Mouse (Mus musculus): ENCODE data around the gene Calu. TPM values are rescaled to one million over a fixed set of nuclear protein-coding genes. Genes with fewer than 3 reads are reported as not detected.

Gene Calu
- polyA plus RNA-seq, 1 experiment from 2014 or later: 323 TPM

GRCm38 (mm10) chr6:29399851-29400250 is 52.0 kb downstream of the Calu start:
- Histone ChIP-seq H3K9ac (replicated peaks; ENCODE audit: low read length) (no peak overlapping the region), H3K4me1 (ENCODE audit: control insufficient read depth, insufficient read depth, low read length) (no peaks in the 10 kb centered on the region; the same call in 1 of the 2 replicates), H3K27me3 (ENCODE audit: control insufficient read depth, insufficient read depth, low read length) (peaks cover 6% of the 10 kb centered on the region; the same call in 1 of the 2 replicates), H3K27ac (replicated peaks; ENCODE audit: low read depth, low read length) (no peak overlapping the region), H3K36me3 (replicated peaks; ENCODE audit: control insufficient read depth, insufficient read depth, low read depth, low read length) (no peaks in the 10 kb centered on the region), H3K4me3 (ENCODE audit: low read depth, low read length) (no peak overlapping the region), H3K9me3 (replicated peaks; ENCODE audit: control insufficient read depth, low read length) (no peaks in the 10 kb centered on the region), H3K4me2 (ENCODE audit: low read depth, low read length) (no peak overlapping the region)
- 86% methylated on average over 4 of the region's 4 CpGs for WGBS
- ATAC-seq (replicated peaks; ENCODE audit: insufficient number of reproducible peaks, low FRiP score, low TSS enrichment, low read depth): no peak
- no peak for DNase-seq (ENCODE audit: low spot score)

DNA sequence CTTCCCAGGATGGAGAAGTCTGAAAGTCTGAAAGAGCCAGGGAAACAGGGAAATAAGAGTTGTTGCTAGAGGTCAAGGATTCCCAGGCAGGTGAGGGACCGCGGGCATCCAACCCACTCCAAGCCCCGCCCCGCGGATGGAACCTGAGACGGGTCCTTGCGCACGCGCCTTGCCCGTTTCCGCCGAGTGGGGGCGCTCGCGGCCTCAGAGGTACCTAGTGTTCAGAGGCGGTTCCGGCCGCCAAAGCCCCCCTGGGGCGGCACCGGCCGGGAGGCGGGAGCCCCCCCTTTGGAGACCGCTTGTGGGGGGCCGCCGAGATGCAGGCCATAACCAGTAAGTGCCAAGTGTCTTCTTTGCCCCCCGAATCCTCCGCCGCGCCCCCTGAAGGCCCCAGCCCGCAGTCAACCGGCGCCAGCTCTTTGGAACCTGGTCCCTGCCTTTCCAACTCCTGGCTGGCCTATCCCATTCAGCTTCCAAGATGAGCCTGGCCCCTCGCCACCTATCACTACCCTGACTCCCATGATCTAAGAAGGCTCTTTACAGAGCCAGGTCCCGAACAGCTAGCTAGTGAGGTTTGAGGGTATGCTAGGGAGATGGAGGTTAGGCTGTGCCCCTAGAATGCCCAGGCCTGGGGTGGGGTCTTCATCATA is 54.9 kb downstream of the Calu start:
- Histone ChIP-seq H3K9ac (replicated peaks; ENCODE audit: low read length) (no peak overlapping the region; the same call in 1 of the 2 replicates), H3K4me1 (ENCODE audit: control insufficient read depth, insufficient read depth, low read length) (no peaks in the 10 kb centered on the region; the same call in 1 of the 2 replicates), H3K36me3 (replicated peaks; ENCODE audit: control insufficient read depth, insufficient read depth, low read depth, low read length) (no peaks in the 10 kb centered on the region), H3K27me3 (ENCODE audit: control insufficient read depth, insufficient read depth, low read length) (no peaks in the 10 kb centered on the region), H3K4me2 (ENCODE audit: low read depth, low read length) (peak overlapping the region; percentile 27), H3K27ac (replicated peaks; ENCODE audit: low read depth, low read length) (no peak overlapping the region), H3K9me3 (replicated peaks; ENCODE audit: control insufficient read depth, low read length) (no peaks in the 10 kb centered on the region), H3K4me3 (ENCODE audit: low read depth, low read length) (0 out of 2 replicates have a peak overlapping the region, but pooled peaks have one; percentile 14)
- DNase-seq (ENCODE audit: low spot score) (peak; percentile 57), ATAC-seq (replicated peaks; ENCODE audit: insufficient number of reproducible peaks, low FRiP score, low TSS enrichment, low read depth) (no peak; the same call in 1 of the 2 replicates)
- 8% methylated on average over 26 of the region's 34 CpGs for WGBS

GRCm38 (mm10) chr6:29406412-29406811 is 58.5 kb downstream of the Calu start:
- H3K27me3 ChIP-seq (ENCODE audit: control insufficient read depth, insufficient read depth, low read length): no peaks in the 10 kb centered on the region
- no peak overlapping the region for H3K4me2 ChIP-seq (ENCODE audit: low read depth, low read length)
- 91% methylated on average over 6 of the region's 6 CpGs for WGBS
- no peaks in the 10 kb centered on the region; the same call in 1 of the 2 replicates for H3K4me1 ChIP-seq (ENCODE audit: control insufficient read depth, insufficient read depth, low read length)
- no peak for ATAC-seq (replicated peaks; ENCODE audit: insufficient number of reproducible peaks, low FRiP score, low TSS enrichment, low read depth)
- H3K9me3 ChIP-seq (replicated peaks; ENCODE audit: control insufficient read depth, low read length): no peaks in the 10 kb centered on the region
- no peak overlapping the region for H3K9ac ChIP-seq (replicated peaks; ENCODE audit: low read length)
- H3K36me3 ChIP-seq (replicated peaks; ENCODE audit: control insufficient read depth, insufficient read depth, low read depth, low read length): no peaks in the 10 kb centered on the region
- no peak for DNase-seq (ENCODE audit: low spot score)
- H3K27ac ChIP-seq (replicated peaks; ENCODE audit: low read depth, low read length): no peak overlapping the region
- H3K4me3 ChIP-seq (ENCODE audit: low read depth, low read length): no peak overlapping the region

DNA sequence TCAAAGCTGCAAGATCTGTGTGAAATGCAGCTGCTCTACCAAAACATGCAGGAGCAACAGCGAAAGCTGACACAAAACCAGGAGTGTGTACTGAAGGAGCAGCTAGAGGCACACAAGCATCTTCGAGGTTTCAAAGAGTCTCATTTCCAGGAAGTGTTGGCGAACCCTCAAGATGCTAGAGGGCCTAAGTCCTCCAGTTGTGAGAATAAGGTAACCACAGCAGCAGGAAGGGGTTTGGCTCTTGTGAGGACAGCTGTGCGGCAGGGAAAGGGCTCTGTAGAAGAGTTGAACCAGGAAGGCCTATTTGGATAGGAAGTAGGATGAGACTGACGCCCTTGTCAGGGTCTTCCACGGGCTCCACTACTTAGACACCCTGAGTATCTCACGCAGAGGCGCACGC is 67.6 kb downstream of the Calu start:
- DNase-seq (ENCODE audit: low spot score): no peak
- no peaks in the 10 kb centered on the region for H3K27me3 ChIP-seq (ENCODE audit: control insufficient read depth, insufficient read depth, low read length)
- no peaks in the 10 kb centered on the region for H3K36me3 ChIP-seq (replicated peaks; ENCODE audit: control insufficient read depth, insufficient read depth, low read depth, low read length)
- WGBS: 80% methylated on average over 9 of the region's 9 CpGs
- H3K9ac ChIP-seq (replicated peaks; ENCODE audit: low read length): no peak overlapping the region
- H3K9me3 ChIP-seq (replicated peaks; ENCODE audit: control insufficient read depth, low read length): no peaks in the 10 kb centered on the region
- ATAC-seq (replicated peaks; ENCODE audit: insufficient number of reproducible peaks, low FRiP score, low TSS enrichment, low read depth): no peak
- no peak overlapping the region for H3K27ac ChIP-seq (replicated peaks; ENCODE audit: low read depth, low read length)
- H3K4me3 ChIP-seq (ENCODE audit: low read depth, low read length): no peak overlapping the region
- H3K4me2 ChIP-seq (ENCODE audit: low read depth, low read length): no peak overlapping the region
- no peaks in the 10 kb centered on the region for H3K4me1 ChIP-seq (ENCODE audit: control insufficient read depth, insufficient read depth, low read length)

DNA sequence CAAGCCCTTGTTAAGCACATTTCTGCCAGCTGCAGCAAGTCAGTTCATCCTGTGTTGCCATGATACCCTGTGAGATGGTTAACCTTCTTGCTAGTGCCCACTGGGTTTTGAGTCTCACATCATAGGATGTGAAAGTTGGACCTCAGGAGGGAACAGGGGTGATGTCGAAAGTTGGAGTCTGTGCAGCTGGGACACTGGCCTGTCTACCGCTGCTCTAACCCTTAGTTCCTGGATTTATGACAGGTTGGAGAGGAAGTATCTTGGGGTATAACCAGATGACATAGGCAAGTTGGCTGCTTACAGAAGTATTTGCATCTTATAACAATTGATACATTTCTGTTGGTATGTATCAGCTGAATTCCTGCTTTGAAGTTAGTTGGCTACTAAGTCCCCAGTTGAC is 72.7 kb downstream of the Calu start:
- no peak overlapping the region for H3K27ac ChIP-seq (replicated peaks; ENCODE audit: low read depth, low read length)
- DNase-seq (ENCODE audit: low spot score): no peak

GRCm38 (mm10) chr6:29425118-29425517 is 77.2 kb downstream of the Calu start:
- H3K27ac ChIP-seq (replicated peaks; ENCODE audit: low read depth, low read length): no peak overlapping the region
- no peak overlapping the region for H3K4me3 ChIP-seq (ENCODE audit: low read depth, low read length)
- no peaks in the 10 kb centered on the region for H3K4me1 ChIP-seq (ENCODE audit: control insufficient read depth, insufficient read depth, low read length)
- H3K9me3 ChIP-seq (replicated peaks; ENCODE audit: control insufficient read depth, low read length): no peaks in the 10 kb centered on the region
- no peak for ATAC-seq (replicated peaks; ENCODE audit: insufficient number of reproducible peaks, low FRiP score, low TSS enrichment, low read depth)
- WGBS: 90% methylated on average over 8 of the region's 8 CpGs
- H3K36me3 ChIP-seq (replicated peaks; ENCODE audit: control insufficient read depth, insufficient read depth, low read depth, low read length): no peaks in the 10 kb centered on the region
- H3K4me2 ChIP-seq (ENCODE audit: low read depth, low read length): no peak overlapping the region
- H3K9ac ChIP-seq (replicated peaks; ENCODE audit: low read length): no peak overlapping the region
- no peak for DNase-seq (ENCODE audit: low spot score)
- H3K27me3 ChIP-seq (ENCODE audit: control insufficient read depth, insufficient read depth, low read length): no peaks in the 10 kb centered on the region

More for the DNA sequence above, 72.7 kb downstream of the Calu start:
- Histone ChIP-seq H3K4me2 (ENCODE audit: low read depth, low read length) (no peak overlapping the region), H3K27me3 (ENCODE audit: control insufficient read depth, insufficient read depth, low read length) (no peaks in the 10 kb centered on the region), H3K4me3 (ENCODE audit: low read depth, low read length) (no peak overlapping the region), H3K36me3 (replicated peaks; ENCODE audit: control insufficient read depth, insufficient read depth, low read depth, low read length) (no peaks in the 10 kb centered on the region), H3K4me1 (ENCODE audit: control insufficient read depth, insufficient read depth, low read length) (no peaks in the 10 kb centered on the region), H3K9ac (replicated peaks; ENCODE audit: low read length) (no peak overlapping the region), H3K9me3 (replicated peaks; ENCODE audit: control insufficient read depth, low read length) (no peaks in the 10 kb centered on the region)
- WGBS: 96% methylated on average over 2 of the region's 2 CpGs
- no peak for ATAC-seq (replicated peaks; ENCODE audit: insufficient number of reproducible peaks, low FRiP score, low TSS enrichment, low read depth)

GRCm38 (mm10) chr6:29426331-29426730 is 78.5 kb downstream of the Calu start:
- Histone ChIP-seq H3K4me2 (ENCODE audit: low read depth, low read length) (no peak overlapping the region), H3K27ac (replicated peaks; ENCODE audit: low read depth, low read length) (no peak overlapping the region), H3K9me3 (replicated peaks; ENCODE audit: control insufficient read depth, low read length) (no peaks in the 10 kb centered on the region), H3K36me3 (replicated peaks; ENCODE audit: control insufficient read depth, insufficient read depth, low read depth, low read length) (no peaks in the 10 kb centered on the region), H3K4me3 (ENCODE audit: low read depth, low read length) (no peak overlapping the region), H3K9ac (replicated peaks; ENCODE audit: low read length) (no peak overlapping the region), H3K4me1 (ENCODE audit: control insufficient read depth, insufficient read depth, low read length) (no peaks in the 10 kb centered on the region), H3K27me3 (ENCODE audit: control insufficient read depth, insufficient read depth, low read length) (no peaks in the 10 kb centered on the region)
- WGBS: 75% methylated on average over 6 of the region's 6 CpGs
- ATAC-seq (replicated peaks; ENCODE audit: insufficient number of reproducible peaks, low FRiP score, low TSS enrichment, low read depth) (no peak), DNase-seq (ENCODE audit: low spot score) (no peak)
